Mouse (Mus musculus) embryonic facial prominence, embryonic 11.5 days (tissue): ENCODE data around the gene Cacnb4. TPM values are rescaled to one million over a fixed set of nuclear protein-coding genes. Genes with fewer than 3 reads are reported as not detected.
A peak's percentile ranks its signal among the peaks of the same experiment; 100 is the strongest.

ENCODE experiments used
- ATAC-seq: fragments of 200-750 bp; cut with Nextera tagmentation; replicated peaks from 2 replicates; pipeline ENCODE4 v1.8.0; 2017; ENCODE audit warnings: low read depth; ENCODE audit not compliant: insufficient number of reproducible peaks, low FRiP score, low TSS enrichment
- DNase-seq: peaks from one replicate; pipeline ENCODE4 v3.0.0-alpha.2; 2015; ENCODE audit warnings: low spot score
- H3K27ac ChIP-seq: fragments of 300-500 bp; sonication (generic); replicated peaks from 2 replicates; pipeline ENCODE4 v1.5.1; 2014; ENCODE audit warnings: mild to moderate bottlenecking, low read depth, low read length, control low read depth
- H3K27me3 ChIP-seq: fragments of 300-500 bp; sonication (generic); 2 replicates; pipeline ENCODE4 v1.6.1; 2014; ENCODE audit warnings: mild to moderate bottlenecking, low read length, moderate library complexity, mixed read lengths; ENCODE audit not compliant: control insufficient read depth, insufficient read depth
- H3K36me3 ChIP-seq: fragments of 300-500 bp; sonication (generic); replicated peaks from 2 replicates; pipeline ENCODE4 v1.6.1; 2014; ENCODE audit warnings: low read depth, mild to moderate bottlenecking, low read length, moderate library complexity, mixed read lengths; ENCODE audit not compliant: control insufficient read depth, insufficient read depth
- H3K4me1 ChIP-seq: fragments of 300-500 bp; sonication (generic); 2 replicates; pipeline ENCODE4 v1.6.1; 2014; ENCODE audit warnings: low read length, mixed read lengths; ENCODE audit not compliant: control insufficient read depth, insufficient read depth
- H3K4me2 ChIP-seq: fragments of 300-500 bp; sonication (generic); 2 replicates; pipeline ENCODE4 v1.6.1; 2014; ENCODE audit warnings: low read depth, mild to moderate bottlenecking, control low read depth, low read length, moderate library complexity
- H3K4me3 ChIP-seq: fragments of 300-500 bp; sonication (generic); 2 replicates; pipeline ENCODE4 v1.5.1; 2014; ENCODE audit warnings: low read depth, low read length, control low read depth
- H3K9ac ChIP-seq: fragments of 300-500 bp; sonication (generic); replicated peaks from 2 replicates; pipeline ENCODE4 v1.6.1; 2014; ENCODE audit warnings: mild to moderate bottlenecking, control low read depth, low read length
- H3K9me3 ChIP-seq: fragments of 300-500 bp; sonication (generic); replicated peaks from 2 replicates; pipeline ENCODE4 v1.6.1; 2016; ENCODE audit warnings: mild to moderate bottlenecking, low read length, inconsistent platforms, mixed read lengths; ENCODE audit not compliant: control insufficient read depth
- WGBS: fragments of 180-500 bp; shearing (Covaris S2); extraction: QIAGEN DNeasy Blood & Tissue Kit; methylation state at CpG from one replicate; pipeline ENCODE4 v1.1.7; 2014; 5-methylcytosine and 5-hydroxymethylcytosine counted together
- polyA plus RNA-seq: library from polyadenylated mRNA; unstranded; fragments of >200 nt; fragmentation: Nextera tagmentation; extraction: Ambion mirVana; gene quantifications from 2 replicates; pipeline ENCODE4 v1.2.1, GENCODE M21; 2014

The Cacnb4 gene
- polyA plus RNA-seq, 1 experiment from 2014 or later: 0.95 TPM

DNA sequence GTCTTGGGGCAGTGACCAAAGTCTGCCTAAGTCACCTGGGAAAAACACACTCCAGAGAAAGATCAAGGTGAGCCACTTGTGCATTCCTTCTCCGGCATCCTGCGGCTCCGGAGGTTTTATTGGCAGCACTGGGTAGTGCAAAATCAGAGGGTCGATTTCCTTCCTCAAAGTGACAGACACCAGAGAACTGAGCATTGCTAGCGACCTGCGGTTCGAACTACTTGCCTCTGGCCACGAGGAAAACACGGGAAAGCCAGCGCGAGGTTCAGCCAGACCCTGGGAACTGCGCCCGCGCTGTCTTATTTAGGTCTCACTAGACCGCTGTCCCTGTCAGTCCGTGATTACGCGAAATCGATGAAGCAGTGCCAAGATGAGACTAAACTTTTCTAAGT, 1.7 kb downstream of the Cacnb4 start:
- DNase-seq (peak; percentile 49), ATAC-seq (no peak)
- Histone ChIP-seq H3K9ac (no peak overlapping the region; the same call in 1 of the 2 replicates), H3K9me3 (no peaks in the 10 kb centered on the region), H3K27me3 (peaks cover 14% of the 10 kb centered on the region), H3K4me3 (peak overlapping the region; percentile 63), H3K36me3 (no peaks in the 10 kb centered on the region), H3K4me1 (no peaks in the 10 kb centered on the region), H3K27ac (no peak overlapping the region), H3K4me2 (peak overlapping the region; percentile 98)
- WGBS: 0% methylated on average over 19 of the region's 19 CpGs

DNA sequence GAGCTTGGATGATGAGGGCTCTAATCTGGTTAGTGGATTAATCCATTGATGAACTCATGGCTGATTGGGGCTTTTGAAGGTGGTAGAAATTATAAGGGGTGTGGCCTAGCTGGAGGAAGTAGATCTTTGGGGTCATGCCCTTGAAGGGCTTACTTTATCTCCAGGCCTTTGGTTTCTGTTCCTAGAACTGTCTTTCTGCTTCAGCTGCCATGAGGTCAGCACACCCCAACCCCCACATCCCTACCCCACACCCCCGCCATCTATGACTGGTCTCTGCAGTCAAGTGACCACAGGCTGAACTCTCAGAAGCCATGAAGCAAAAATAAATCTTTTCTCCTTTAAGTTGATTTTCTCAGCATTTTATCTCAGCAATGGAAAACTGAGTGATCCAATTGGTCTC, 3.5 kb downstream of the Cacnb4 start:
- no peaks in the 10 kb centered on the region for H3K4me1 ChIP-seq
- no peak overlapping the region for H3K4me3 ChIP-seq
- no peaks in the 10 kb centered on the region for H3K9me3 ChIP-seq

DNA sequence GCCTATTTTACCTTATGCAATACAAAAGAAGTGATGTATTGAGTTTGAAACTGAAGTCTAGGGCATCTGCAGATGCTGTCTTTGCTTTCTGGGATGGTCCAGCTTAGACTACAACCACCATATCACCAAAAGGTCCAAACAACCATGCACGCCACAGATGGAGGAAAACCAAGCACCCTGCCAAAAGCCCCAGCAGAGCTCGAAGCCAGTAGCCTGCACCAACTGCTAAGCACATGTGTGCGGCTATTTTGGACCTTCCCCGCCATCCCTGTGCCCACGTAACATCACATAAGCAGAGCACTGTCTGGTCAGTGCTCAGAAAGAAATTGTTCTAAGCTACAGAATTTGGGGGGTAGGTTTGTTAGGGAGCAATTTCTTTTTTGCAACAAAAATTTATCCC, 5.9 kb downstream of the Cacnb4 start:
- H3K36me3 ChIP-seq: no peaks in the 10 kb centered on the region
- 91% methylated on average over 5 of the region's 5 CpGs for WGBS
- no peak for DNase-seq
- H3K27me3 ChIP-seq: peaks cover 9% of the 10 kb centered on the region
- no peak overlapping the region for H3K9ac ChIP-seq
- H3K27ac ChIP-seq: no peak overlapping the region
- H3K4me1 ChIP-seq: no peaks in the 10 kb centered on the region
- no peak for ATAC-seq
- no peak overlapping the region for H3K4me2 ChIP-seq
- no peaks in the 10 kb centered on the region for H3K9me3 ChIP-seq
- no peak overlapping the region for H3K4me3 ChIP-seq

More for the DNA sequence above, 3.5 kb downstream of the Cacnb4 start:
- Histone ChIP-seq H3K4me2 (no peak overlapping the region), H3K36me3 (no peaks in the 10 kb centered on the region), H3K27ac (no peak overlapping the region), H3K9ac (no peak overlapping the region), H3K27me3 (peaks cover 14% of the 10 kb centered on the region)
- DNase-seq (no peak), ATAC-seq (no peak)
- 76% methylated on average over 1 of the region's 1 CpGs for WGBS

DNA sequence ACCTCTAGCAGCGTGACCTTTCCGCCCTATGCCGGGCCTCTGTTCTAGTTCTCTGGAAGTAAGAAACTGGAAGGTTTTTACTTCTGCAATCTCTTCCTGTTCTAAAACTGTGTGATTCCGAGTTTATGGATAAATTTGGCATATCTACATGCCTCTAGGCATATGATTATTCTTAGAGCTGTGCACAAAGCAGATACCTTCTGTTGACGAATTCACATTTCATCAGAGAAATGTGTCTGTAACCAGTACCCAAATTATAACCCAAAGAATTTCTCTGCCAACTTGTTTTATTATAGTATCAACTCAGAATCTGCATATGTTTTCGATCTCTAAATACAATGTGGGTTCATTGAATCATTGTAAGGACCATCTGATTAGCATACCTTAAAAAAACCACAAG, 8.2 kb downstream of the Cacnb4 start:
- H3K4me1 ChIP-seq: no peaks in the 10 kb centered on the region
- ATAC-seq (no peak), DNase-seq (no peak)
- no peak overlapping the region for H3K4me3 ChIP-seq
- H3K27ac ChIP-seq: no peak overlapping the region
- H3K4me2 ChIP-seq: no peak overlapping the region
- H3K27me3 ChIP-seq: no peaks in the 10 kb centered on the region
- 92% methylated on average over 6 of the region's 6 CpGs for WGBS
- no peaks in the 10 kb centered on the region for H3K36me3 ChIP-seq
- H3K9ac ChIP-seq: no peak overlapping the region
- no peaks in the 10 kb centered on the region for H3K9me3 ChIP-seq

DNA sequence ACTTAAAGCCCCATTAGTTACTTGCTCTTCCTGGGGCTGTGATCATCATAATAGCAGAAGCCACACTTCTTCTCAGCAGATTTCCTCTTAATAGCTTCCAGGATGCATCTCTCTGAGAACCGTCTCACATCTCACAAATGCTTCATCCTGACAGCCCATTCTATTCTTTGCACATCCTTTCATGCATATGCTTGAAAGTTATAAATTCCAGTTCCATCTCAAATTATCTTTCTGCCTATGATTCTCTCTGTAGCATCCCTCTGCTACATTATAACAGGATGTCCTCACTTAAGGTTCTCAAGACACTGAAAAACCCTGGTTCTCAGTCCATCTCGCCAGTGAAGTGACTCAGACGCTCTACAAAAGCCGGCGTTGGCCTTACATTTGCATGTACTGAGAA, 19.9 kb downstream of the Cacnb4 start:
- no peaks in the 10 kb centered on the region for H3K9me3 ChIP-seq
- H3K4me2 ChIP-seq: no peak overlapping the region
- H3K36me3 ChIP-seq: no peaks in the 10 kb centered on the region
- ATAC-seq (no peak), DNase-seq (no peak)
- H3K27me3 ChIP-seq: no peaks in the 10 kb centered on the region
- no peaks in the 10 kb centered on the region for H3K4me1 ChIP-seq
- 84% methylated on average over 5 of the region's 5 CpGs for WGBS
- no peak overlapping the region for H3K9ac ChIP-seq
- H3K27ac ChIP-seq: no peak overlapping the region
- no peak overlapping the region for H3K4me3 ChIP-seq

DNA sequence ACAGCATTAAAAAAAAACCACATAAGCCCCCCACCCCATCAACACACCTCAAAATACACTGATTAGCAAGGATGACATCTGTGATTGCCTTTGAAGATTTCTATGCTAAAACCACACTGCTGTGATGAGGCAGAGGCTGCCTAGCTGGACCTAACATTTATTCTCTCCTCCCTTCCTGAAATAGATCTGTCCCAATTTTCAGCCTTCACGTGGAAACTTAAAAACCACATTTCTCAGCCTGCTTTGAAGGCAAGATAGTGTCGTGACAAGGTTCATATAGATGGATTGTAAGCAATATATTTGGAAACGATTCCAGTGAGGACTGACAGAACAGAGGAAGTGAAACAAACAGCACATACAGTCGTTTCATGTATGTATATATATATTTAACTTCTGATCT, 22.1 kb downstream of the Cacnb4 start:
- Histone ChIP-seq H3K4me1 (no peaks in the 10 kb centered on the region), H3K9me3 (no peaks in the 10 kb centered on the region), H3K27me3 (no peaks in the 10 kb centered on the region), H3K4me2 (no peak overlapping the region), H3K27ac (no peak overlapping the region), H3K9ac (no peak overlapping the region), H3K4me3 (no peak overlapping the region), H3K36me3 (no peaks in the 10 kb centered on the region)
- 72% methylated on average over 4 of the region's 4 CpGs for WGBS
- ATAC-seq: no peak
- DNase-seq: no peak

DNA sequence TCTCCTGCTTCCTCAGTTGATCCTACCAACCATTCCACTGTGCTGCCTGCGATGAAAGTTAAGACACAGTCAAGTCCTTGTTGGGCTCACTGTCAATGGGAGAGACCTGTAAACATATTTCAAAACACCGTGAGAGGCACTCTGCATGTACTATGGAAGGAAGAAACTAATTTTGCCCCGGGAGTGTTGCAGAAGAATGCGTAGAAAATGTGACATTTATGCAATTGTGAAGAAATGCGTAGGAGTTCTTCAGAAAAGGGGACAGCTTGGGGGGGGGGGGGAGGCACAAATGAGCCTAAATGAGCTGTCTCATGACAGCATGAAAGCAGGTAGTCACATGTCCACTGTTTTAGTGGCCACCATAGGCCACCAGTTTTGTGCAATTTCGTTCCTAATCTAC, 25.1 kb downstream of the Cacnb4 start:
- DNase-seq: no peak
- Histone ChIP-seq H3K9ac (no peak overlapping the region), H3K4me1 (no peaks in the 10 kb centered on the region), H3K4me3 (no peak overlapping the region), H3K36me3 (no peaks in the 10 kb centered on the region), H3K9me3 (no peaks in the 10 kb centered on the region), H3K27ac (no peak overlapping the region), H3K4me2 (no peak overlapping the region), H3K27me3 (no peaks in the 10 kb centered on the region)
- no peak for ATAC-seq
- WGBS: 81% methylated on average over 6 of the region's 6 CpGs

DNA sequence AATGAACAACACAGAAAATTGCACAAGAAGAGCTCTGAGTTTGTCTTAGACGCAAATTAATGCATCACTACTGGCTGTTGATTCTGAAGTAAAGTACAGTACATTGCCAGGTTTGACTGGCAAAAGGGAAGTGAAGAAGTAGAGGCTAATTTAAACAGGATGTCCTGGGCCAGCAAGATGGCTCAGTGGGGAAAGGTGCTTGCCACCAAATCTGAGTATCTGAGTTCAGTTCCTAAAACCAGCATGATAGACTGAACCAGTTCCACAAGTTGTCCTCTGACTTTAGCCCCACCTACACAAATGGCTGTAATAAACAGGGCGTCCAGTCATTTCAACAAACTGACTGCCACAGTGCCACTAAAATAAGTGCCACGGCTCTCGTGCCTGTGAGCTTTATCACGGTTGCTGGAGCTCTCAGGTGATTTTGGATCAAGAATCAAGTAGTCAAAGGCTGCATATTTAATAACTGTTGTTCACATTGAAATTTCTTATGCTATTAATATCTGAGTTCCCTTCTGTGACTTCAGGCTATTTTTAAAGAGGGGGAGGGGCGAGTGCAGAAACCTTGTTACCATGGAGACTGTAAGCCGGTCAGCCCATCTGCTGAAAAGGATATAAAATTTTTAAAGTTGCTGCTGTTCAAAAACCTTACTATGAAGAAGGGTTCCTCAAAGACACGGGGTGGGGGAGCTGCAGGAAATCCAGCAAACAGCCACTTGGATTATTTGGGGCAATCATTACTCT, 29.2 kb downstream of the Cacnb4 start:
- Histone ChIP-seq H3K27me3 (no peaks in the 10 kb centered on the region), H3K4me2 (no peak overlapping the region), H3K27ac (no peak overlapping the region), H3K4me3 (no peak overlapping the region), H3K4me1 (no peaks in the 10 kb centered on the region), H3K9me3 (no peaks in the 10 kb centered on the region), H3K36me3 (no peaks in the 10 kb centered on the region), H3K9ac (no peak overlapping the region)
- ATAC-seq (no peak), DNase-seq (no peak)
- WGBS: 79% methylated on average over 8 of the region's 8 CpGs
